Mouse (Mus musculus): ENCODE data around the gene Nup153. TPM values are rescaled to one million over a fixed set of nuclear protein-coding genes. Genes with fewer than 3 reads are reported as not detected.

Nup153 gene
- total and polyA plus RNA-seq, 2 experiments = 25.0 to 28.8 TPM

DNA sequence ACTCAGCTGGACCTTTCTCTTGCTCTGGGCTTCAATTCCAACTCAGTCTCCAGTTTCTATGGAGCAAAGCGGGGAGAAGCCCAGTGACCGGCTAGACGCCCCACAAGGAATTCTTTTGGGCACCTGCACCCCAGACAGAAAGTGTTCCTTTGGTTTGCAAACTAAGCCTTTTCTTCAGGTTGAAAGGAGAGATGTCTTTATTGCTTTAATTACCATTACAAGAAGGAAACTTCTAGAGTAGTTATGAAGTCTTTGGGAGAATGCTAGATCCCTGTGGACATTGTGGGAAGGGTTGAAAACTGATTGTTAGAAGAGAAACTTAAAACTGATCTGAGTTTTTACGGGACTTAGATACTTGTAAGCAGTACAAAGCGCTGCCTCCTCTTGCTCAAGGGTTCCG lies 82.3 kb downstream of the Nup153 start:
- TF ChIP-seq CTCF (IDR thresholded peaks at IDR 0.05; ENCODE audit: low read depth, low read length) (no peak), POLR2A (IDR thresholded peaks at IDR 0.05; ENCODE audit: extremely low read depth, insufficient read depth, low read length) (no peak)
- 94% methylated on average over 6 of the region's 6 CpGs for WGBS
- Histone ChIP-seq H3K79me2 (ENCODE audit: control insufficient read depth, insufficient read depth, low read length) (no peaks in the 10 kb centered on the region), H3K27ac (replicated peaks; ENCODE audit: insufficient read depth, low read depth, low read length) (no peak overlapping the region), H3K36me3 (ENCODE audit: control insufficient read depth, insufficient read depth, low read length) (no peaks in the 10 kb centered on the region), H3K27me3 (ENCODE audit: control insufficient read depth, insufficient read depth, low read length) (no peaks in the 10 kb centered on the region), H3K4me3 (ENCODE audit: insufficient read depth, low read depth, low read length) (no peak overlapping the region), H3K9ac (ENCODE audit: low read depth, low read length) (no peak overlapping the region), H3K4me1 (ENCODE audit: control insufficient read depth, insufficient read depth, low read length) (no peaks in the 10 kb centered on the region)
- no peak for DNase-seq (ENCODE audit: extremely low read depth, low read depth, low spot score)

DNA sequence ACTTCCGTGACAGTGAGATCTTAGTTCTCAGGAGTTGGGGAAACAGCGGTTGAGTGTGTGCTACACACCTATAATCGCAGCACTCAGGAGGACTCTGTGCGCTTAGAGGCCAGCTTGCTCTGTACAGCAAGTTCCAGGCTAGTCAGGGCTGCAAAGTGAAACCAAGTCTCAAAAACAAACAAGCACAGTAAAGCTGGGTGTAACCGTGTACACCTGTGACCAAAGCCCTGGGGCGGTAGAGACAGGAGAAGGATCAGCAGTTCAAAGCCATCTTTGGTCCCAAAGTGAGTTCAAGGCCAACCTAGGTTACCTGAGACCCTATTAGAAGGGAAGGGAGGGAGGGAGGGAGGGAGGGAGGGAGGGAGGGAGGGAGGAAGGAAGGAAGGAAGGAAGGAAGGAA lies 83.6 kb downstream of the Nup153 start:
- 72% methylated on average over 6 of the region's 6 CpGs for WGBS
- TF ChIP-seq CTCF (IDR thresholded peaks at IDR 0.05; ENCODE audit: low read depth, low read length) = no peak
- TF ChIP-seq POLR2A (IDR thresholded peaks at IDR 0.05; ENCODE audit: extremely low read depth, insufficient read depth, low read length) = no peak
- Histone ChIP-seq H3K79me2 (ENCODE audit: control insufficient read depth, insufficient read depth, low read length) (no peaks in the 10 kb centered on the region), H3K27me3 (ENCODE audit: control insufficient read depth, insufficient read depth, low read length) (no peaks in the 10 kb centered on the region), H3K4me3 (ENCODE audit: insufficient read depth, low read depth, low read length) (no peak overlapping the region), H3K36me3 (ENCODE audit: control insufficient read depth, insufficient read depth, low read length) (no peaks in the 10 kb centered on the region), H3K9ac (ENCODE audit: low read depth, low read length) (no peak overlapping the region), H3K4me1 (ENCODE audit: control insufficient read depth, insufficient read depth, low read length) (no peaks in the 10 kb centered on the region), H3K27ac (replicated peaks; ENCODE audit: insufficient read depth, low read depth, low read length) (no peak overlapping the region)
- no peak for DNase-seq (ENCODE audit: extremely low read depth, low read depth, low spot score)

- Histone ChIP-seq H3K79me2 (ENCODE audit: control insufficient read depth, insufficient read depth, low read length) (no peaks in the 10 kb centered on the region), H3K27me3 (ENCODE audit: control insufficient read depth, insufficient read depth, low read length) (no peaks in the 10 kb centered on the region), H3K36me3 (ENCODE audit: control insufficient read depth, insufficient read depth, low read length) (no peaks in the 10 kb centered on the region), H3K27ac (replicated peaks; ENCODE audit: insufficient read depth, low read depth, low read length) (no peak overlapping the region), H3K4me3 (ENCODE audit: insufficient read depth, low read depth, low read length) (no peak overlapping the region), H3K9ac (ENCODE audit: low read depth, low read length) (no peak overlapping the region), H3K4me1 (ENCODE audit: control insufficient read depth, insufficient read depth, low read length) (no peaks in the 10 kb centered on the region)
- TF ChIP-seq CTCF (IDR thresholded peaks at IDR 0.05; ENCODE audit: low read depth, low read length) (peak; percentile 71), POLR2A (IDR thresholded peaks at IDR 0.05; ENCODE audit: extremely low read depth, insufficient read depth, low read length) (no peak)
- 87% methylated on average over 4 of the region's 4 CpGs for WGBS
- no peak for DNase-seq (ENCODE audit: extremely low read depth, low read depth, low spot score)
Observed at GRCm38 (mm10) chr13:46642318-46642717, 85.4 kb downstream of the Nup153 start.

DNA sequence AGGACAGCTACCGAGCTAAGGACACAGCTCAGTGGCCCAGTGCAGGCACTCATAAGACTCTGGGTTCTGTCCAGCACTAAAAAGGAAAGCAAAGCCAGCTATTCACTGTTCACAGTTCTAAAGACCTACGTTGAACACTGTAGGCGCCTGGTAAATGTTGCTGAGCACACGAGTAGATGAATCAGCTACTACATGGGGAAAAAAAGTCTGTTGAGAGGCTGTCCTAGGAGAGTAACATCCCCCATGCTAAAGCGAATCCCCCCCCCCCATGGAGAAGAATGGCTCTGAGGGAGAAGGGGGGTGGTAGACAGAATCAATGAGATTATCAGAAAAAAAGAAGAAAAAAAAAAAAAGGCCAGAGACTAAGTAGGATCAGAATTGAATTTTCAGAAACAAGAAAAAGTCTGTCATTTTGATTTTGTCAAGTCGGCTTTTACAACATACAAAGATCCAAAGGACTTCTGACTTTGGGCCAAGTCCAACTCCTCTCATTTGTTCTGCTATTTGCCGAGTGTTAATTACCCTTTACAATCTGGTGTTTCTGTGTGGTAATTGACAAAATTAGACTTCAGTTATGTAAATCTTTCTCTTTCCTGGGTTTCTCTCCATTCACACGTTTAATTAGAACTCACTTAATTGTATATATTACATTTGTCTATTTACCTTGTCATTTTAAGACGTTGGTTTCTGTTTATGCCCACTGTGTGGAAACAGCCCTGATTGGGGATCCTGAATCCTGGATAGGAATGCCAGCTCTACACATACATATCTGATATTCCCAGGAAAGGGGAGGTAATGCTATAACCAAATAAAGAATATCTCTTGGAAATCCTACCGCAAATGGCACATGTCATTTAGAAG lies 86.9 kb downstream of the Nup153 start:
- DNase-seq (ENCODE audit: extremely low read depth, low read depth, low spot score) = no peak
- Histone ChIP-seq H3K79me2 (ENCODE audit: control insufficient read depth, insufficient read depth, low read length) (no peaks in the 10 kb centered on the region), H3K27ac (replicated peaks; ENCODE audit: insufficient read depth, low read depth, low read length) (no peak overlapping the region), H3K36me3 (ENCODE audit: control insufficient read depth, insufficient read depth, low read length) (no peaks in the 10 kb centered on the region), H3K4me1 (ENCODE audit: control insufficient read depth, insufficient read depth, low read length) (no peaks in the 10 kb centered on the region), H3K9ac (ENCODE audit: low read depth, low read length) (no peak overlapping the region), H3K4me3 (ENCODE audit: insufficient read depth, low read depth, low read length) (no peak overlapping the region), H3K27me3 (ENCODE audit: control insufficient read depth, insufficient read depth, low read length) (no peaks in the 10 kb centered on the region)
- 91% methylated on average over 10 of the region's 10 CpGs for WGBS
- TF ChIP-seq CTCF (IDR thresholded peaks at IDR 0.05; ENCODE audit: low read depth, low read length) = no peak
- TF ChIP-seq POLR2A (IDR thresholded peaks at IDR 0.05; ENCODE audit: extremely low read depth, insufficient read depth, low read length) = no peak

DNA sequence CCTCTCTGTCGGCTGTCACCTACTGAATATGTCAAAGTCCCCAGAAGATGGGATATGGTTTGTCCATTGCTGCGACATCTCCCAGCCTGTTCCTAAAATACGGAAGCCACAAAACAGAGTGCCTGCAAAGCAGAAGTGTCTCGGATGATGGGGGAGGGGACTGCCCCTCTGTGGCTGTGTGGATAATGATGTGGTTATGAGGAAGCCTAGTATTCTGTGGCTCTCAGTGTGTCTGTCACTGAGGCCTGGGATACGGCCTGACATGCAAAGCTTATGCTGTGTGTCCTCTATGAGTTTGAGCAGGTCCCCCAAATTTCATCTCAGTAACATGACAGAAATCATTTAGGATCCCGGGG lies 93.6 kb downstream of the Nup153 start:
- Histone ChIP-seq H3K27me3 (ENCODE audit: control insufficient read depth, insufficient read depth, low read length) (no peaks in the 10 kb centered on the region), H3K79me2 (ENCODE audit: control insufficient read depth, insufficient read depth, low read length) (no peaks in the 10 kb centered on the region), H3K9ac (ENCODE audit: low read depth, low read length) (no peak overlapping the region), H3K27ac (replicated peaks; ENCODE audit: insufficient read depth, low read depth, low read length) (no peak overlapping the region), H3K4me3 (ENCODE audit: insufficient read depth, low read depth, low read length) (no peak overlapping the region), H3K36me3 (ENCODE audit: control insufficient read depth, insufficient read depth, low read length) (no peaks in the 10 kb centered on the region), H3K4me1 (ENCODE audit: control insufficient read depth, insufficient read depth, low read length) (peaks cover 3% of the 10 kb centered on the region; the same call in 1 of the 2 replicates)
- 78% methylated on average over 6 of the region's 6 CpGs for WGBS
- DNase-seq (ENCODE audit: extremely low read depth, low read depth, low spot score) = no peak
- TF ChIP-seq POLR2A (IDR thresholded peaks at IDR 0.05; ENCODE audit: extremely low read depth, insufficient read depth, low read length) (no peak), CTCF (IDR thresholded peaks at IDR 0.05; ENCODE audit: low read depth, low read length) (no peak)

Data from liver, adult 2 months (tissue).